Mouse (Mus musculus): ENCODE results near the gene Hist1h4c.
"Not testable (repeated sequence)": the region's sequence is repeated elsewhere in the genome, so short reads cannot be mapped to it uniquely, and the experiment has no call there.

The Hist1h4c gene

DNA sequence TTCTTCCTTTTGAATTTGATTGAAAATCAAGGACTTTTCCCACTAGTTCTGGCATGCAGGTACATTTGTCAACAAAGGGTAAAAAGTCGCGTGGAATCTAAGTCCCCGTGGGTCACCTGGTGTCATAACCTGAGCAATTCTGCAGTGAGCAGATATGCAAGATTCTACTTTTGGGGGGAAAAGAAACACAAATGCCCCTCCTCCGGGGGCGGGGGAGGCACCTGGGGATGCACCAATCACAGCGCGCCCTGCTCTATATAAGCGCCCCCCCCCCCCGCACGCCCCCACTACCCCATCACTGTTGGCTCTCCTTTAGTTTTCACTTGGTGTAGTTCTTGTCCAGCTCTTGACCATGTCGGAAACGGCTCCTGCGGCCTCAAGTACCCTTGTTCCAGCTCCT lies 2.7 kb downstream of the Hist1h4c start, which contains the start of gene Hist1h1t:
TSS of gene Hist1h1t (plus strand) at position 301 of the 400 bp plus-strand sequence.
- DNase-seq (ENCODE audit: low spot score), result no peak

DNA sequence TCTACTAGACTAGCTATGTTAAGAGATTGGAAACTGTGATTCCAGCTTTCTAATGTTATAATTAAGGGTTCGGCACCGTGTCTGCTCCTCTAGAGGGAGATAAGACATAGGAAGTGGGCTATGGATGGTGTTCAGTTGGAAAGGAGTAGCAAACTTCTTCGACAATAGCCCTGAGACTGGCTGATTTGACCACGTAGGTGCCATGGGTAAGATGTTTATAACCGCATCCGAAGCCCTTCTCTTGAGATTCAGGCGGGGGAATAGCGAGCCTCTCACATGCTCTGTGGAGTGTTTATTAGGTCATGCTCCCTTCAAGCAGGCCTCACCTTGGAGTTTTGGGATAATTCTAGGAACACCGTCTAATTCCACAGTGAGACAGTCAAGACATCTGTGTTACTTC lies 3.3 kb downstream of the Hist1h4c start:
- no peak for DNase-seq (ENCODE audit: low spot score)

DNA sequence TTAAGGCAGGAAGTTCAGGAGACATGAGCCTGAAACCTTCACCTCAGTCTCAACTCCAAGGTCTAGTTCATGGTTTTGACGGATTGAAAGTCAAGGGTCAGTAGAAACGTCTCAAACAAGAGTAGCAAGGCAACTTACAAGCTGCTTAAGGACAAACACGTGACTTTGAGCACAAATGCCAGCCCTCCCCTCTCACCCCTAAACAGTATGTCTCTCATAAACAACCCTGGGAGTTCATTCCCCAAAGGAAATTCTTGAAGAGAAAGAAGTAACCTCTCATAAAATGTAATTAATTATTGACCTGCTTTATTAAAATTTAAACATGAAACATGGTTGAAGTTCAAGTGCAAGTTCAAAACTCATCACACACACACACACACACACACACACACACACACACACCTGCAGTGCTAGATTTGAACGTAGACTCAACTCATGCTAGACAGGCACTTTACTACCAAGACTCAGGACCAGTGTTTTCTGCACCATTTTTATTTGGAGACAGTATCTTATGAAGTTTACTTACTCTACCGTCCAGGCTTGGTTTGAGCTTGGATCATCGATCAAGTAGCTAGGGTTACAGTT lies 4.3 kb downstream of the Hist1h4c start:
- no peak for DNase-seq (ENCODE audit: low spot score)

DNA sequence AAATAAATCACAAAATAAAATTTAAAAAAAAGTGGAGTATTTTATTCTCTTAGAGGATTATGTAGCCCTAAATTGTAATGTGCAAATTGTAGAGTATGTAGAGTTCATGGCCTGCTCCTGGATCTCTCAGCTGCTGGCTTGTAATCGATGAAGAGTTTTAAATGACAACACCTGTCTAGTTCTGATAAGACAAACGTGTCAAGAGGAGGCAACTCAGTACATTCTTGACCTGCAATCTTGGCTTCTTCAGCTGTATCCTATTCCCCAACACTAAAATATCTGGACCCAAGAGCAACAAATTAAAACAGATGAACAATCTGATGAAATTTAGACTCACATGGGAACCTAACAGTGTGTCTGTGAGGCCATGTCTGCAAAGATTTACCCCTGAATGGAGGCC lies 8.8 kb downstream of the Hist1h4c start:
- no peak for DNase-seq (ENCODE audit: low spot score)

DNA sequence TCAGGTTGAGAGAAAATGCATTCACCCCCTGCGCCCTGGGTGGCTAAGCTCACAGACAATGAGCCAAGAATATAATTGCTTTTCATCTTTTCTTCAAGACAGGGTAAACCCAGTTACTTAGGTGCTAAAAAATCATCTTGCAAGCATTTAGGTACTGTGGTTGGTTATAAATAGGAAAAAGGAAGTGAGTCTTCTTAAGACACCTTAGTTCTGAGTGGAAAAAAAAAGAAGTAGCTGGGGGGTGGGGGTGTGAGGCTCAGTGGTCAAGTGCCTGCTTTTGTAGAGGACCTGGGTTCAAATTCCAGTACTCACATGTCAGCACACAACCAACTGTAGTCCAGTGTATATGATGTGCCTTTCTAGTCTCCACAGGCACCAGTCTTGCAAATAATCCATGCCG lies 9.3 kb downstream of the Hist1h4c start:
- no peak for DNase-seq (ENCODE audit: low spot score)

DNA sequence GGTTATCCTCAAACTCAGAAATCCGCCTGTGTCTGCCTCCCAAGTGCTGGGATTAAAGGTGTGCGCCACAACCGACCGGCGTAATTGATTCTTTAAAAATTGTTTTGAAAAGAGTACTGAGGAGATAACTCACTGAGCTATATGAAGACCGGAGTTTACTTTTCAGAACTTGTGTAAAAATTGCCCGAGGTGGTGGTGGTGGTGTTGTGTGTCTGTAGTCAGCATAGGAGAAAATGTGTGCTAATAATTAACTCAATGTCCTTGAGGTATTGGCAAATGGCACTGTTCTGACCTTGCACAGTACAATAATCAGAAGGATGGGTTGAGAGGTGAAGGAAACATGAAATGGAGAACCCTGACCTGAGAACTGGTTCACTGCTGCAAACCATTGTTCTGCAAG lies 10.3 kb downstream of the Hist1h4c start:
- DNase-seq (ENCODE audit: low spot score), result no peak

DNA sequence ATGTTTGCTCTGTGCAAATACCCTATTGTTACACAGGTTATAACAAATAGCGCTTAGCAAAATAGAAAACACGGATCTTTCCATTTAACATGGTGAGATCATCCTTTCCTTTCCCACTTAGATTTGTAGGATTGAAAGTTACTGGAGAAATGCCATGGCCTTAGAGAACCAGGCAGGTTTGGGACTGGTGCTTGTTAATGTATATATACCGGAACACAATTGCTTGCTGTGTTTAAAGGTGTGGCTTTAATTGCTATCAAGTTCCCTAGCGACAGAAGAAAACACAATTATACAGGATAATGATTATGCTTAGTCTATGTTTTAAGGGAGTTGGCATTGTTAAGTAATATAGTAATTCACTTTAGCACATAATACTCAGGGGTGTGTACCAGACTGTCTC lies 11.1 kb downstream of the Hist1h4c start:
- DNase-seq (ENCODE audit: low spot score), result no peak

DNA sequence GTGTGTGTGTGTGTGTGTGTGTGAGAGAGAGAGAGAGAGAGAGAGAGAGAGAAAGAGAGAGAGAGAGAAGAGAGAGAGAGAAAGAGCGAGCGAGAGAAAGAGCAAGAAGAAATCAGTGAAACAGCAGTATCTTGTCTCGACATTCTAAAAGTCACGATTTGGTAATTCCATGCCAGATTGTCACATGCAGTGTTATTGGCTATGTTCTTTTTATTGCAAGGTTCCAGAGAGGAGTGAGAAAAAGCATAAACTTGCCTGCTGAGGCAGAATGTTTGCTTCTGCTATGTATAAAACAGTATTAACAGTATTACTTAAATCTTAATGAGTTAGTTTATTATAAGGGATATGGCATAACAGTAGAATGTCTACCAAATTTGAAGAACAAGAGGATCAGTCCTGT lies 12.3 kb downstream of the Hist1h4c start:
- no peak for DNase-seq (ENCODE audit: low spot score)

DNA sequence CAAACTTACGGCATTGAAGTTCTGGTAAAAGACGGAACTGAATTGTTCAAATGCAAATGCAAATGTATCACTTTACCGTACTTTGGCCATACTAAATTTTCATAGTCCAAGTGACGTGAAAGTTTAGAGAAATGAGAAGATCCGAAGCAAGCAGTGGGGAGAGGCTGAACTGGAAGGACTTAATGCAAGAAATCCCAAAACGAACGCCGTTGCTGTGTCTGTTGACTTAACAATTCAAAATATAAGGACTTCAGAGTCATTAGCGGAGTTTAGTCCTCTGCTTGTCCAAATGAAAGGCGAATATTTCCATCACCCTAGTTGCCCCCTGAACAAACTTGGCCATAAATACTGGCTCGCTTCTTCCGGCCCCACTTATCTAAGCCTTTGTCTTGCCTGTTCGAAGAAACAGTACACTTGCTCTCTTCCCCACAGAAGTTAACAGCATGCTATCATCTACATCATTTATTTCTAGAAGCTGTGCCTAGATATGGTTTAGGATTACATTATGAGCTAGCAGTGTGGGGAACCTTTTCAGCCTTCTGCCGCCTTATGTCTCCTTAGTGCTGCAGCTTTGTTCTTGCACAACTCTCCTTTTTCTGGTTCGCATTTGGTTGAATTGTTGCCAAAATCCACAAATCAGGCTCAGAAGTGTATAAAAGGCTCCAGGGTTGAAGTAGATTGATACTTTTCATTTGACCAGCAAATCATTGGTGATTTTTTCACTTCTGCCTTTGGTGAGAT lies 13.0 kb downstream of the Hist1h4c start:
- no peak for DNase-seq (ENCODE audit: low spot score)

DNA sequence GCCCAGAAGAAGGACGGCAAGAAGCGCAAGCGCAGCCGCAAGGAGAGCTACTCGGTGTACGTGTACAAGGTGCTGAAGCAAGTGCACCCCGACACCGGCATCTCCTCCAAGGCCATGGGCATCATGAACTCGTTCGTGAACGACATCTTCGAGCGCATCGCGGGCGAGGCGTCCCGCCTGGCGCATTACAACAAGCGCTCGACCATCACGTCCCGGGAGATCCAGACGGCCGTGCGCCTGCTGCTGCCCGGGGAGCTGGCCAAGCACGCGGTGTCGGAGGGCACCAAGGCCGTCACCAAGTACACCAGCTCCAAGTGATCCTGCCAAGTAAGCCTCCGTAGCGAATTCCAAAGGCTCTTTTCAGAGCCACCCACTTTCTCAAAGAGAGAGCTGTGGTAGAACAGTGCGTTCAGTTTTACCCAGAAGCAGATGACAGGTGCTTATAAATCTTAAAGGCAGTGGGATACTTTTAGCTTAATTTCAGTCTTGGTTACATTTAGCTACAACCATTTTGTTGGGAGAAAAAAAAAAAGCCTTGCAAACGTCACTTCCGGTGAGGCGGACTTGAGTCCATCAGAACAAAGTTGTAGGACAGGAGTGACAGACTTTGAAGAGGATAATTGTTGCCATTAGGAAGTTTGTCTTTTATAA lies 13.8 kb downstream of the Hist1h4c start:
- not testable (repeated sequence) for DNase-seq (ENCODE audit: low spot score)

DNA sequence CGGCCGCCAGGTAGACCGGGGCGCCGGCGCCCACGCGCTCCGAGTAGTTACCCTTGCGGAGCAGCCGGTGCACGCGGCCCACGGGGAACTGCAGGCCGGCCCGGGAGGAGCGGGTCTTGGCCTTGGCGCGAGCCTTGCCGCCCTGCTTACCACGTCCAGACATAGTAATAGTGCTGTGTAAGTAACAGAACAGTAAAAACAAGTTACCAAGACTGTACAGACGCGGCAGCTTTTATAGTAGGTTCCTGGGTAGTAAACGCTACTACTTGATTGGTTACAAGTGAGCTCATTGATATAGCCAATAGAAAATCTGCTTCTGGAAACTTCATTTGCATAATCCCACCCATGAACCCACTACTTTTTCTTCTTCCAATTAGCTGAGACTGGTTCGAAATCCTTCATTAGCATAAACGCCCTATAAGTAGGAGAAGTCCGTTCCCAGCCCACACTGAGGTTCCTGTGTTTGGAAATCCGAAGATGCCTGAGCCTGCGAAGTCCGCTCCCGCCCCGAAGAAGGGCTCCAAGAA lies 14.4 kb downstream of the Hist1h4c start, which contains the start of the genes Hist1h2ac and Hist1h2bc:
TSS of gene Hist1h2ac (minus strand) at position 194 of the 527 bp plus-strand sequence.
TSS of gene Hist1h2bc (plus strand) at position 445 of the 527 bp plus-strand sequence.
- DNase-seq (ENCODE audit: low spot score), result peak; percentile 95

DNA sequence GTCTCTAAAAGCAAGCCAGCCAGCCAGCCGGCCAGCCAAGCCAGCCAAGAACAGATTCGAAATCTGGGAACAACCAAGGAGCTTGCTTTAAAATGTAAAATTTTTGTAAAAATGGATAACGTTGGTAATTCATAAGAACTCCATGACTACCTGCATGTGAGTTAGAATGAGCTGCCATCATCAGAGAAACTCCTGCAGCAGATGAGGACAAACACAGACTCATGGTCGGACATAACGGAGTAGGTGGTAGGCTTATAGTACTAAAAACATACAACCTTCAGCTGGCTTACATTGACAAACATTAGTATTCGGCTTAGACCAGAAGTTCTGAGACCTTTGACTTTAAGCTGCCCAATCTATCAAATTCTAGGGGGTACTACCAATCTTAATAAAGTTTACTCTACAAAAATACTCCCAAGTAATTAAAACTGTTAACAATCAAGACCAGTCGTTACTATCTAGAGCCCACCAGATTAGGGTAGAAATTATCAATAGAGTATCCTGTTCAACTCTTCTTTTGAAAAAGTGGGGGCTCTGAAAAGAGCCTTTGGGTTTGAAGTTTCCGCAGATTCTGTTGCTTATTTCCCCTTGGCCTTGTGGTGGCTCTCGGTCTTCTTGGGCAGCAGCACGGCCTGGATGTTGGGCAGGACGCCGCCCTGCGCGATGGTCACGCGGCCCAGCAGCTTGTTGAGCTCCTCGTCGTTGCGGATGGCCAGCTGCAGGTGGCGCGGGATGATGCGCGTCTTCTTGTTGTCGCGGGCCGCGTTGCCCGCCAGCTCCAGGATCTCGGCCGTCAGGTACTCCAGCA lies 15.1 kb downstream of the Hist1h4c start:
- not testable (repeated sequence) for DNase-seq (ENCODE audit: low spot score)

DNA sequence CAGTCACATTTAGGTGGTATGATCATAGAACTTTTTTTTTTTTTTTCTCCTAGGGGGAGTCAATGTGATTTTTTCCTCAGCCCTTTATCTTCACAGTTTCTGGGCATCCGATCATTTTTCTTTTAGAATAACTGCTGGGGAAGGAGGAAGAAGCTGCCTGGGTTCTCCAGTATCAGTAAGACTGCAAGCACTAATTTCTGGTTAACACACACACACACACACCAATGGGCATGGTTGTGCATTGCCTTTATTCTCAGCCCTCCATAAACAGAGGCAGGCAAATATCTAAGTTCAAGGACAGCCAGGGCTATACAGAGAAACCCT lies 15.7 kb downstream of the Hist1h4c start:
- DNase-seq (ENCODE audit: low spot score), result no peak

DNA sequence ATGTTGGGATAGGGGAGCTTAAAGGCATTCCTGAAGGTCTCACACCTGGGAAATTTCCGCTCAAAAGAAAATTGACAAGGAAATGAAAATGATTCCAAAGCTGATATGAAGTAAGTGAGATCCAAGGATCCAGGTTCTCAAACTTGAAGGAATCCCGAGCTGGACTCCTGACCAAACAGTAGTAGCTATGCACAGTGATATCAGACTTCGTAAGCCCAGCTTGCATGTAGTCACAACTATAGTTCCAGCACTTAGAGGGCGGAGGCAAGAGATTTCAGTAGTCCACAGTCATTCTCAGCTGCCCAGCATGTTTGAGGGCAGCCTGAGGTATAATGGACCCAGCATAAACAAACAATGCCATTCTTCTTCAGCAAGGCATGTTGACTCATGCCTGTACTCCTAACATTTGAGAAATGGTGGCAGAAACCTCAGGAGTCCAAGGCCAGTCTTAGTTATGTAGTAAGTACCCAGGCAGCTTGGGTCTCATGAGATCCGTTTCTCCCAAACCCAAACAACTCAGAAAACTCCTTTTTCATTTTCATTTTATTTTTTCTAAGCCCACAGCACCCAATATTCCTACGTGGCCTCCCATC lies 16.2 kb downstream of the Hist1h4c start:
- no peak for DNase-seq (ENCODE audit: low spot score)

DNA sequence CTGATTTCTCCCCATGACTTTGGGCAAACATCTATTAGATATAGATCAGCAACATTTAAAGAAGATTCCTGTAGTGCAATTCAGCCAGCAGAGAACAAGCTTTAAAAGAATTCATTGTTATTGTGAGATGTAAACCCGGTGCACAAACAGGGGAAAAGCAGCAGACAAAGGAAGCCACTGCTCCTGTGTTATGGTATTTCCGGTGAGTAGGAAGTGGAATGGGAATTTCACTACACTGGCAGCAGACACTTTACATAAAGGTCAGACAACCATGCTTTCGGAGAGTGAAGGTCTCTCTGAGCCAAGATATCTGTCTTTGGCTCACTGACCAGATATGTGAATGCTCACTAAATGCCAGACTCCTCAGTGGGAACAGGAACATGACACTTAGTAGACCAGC lies 35.7 kb downstream of the Hist1h4c start:
- DNase-seq (ENCODE audit: low spot score), result no peak

DNA sequence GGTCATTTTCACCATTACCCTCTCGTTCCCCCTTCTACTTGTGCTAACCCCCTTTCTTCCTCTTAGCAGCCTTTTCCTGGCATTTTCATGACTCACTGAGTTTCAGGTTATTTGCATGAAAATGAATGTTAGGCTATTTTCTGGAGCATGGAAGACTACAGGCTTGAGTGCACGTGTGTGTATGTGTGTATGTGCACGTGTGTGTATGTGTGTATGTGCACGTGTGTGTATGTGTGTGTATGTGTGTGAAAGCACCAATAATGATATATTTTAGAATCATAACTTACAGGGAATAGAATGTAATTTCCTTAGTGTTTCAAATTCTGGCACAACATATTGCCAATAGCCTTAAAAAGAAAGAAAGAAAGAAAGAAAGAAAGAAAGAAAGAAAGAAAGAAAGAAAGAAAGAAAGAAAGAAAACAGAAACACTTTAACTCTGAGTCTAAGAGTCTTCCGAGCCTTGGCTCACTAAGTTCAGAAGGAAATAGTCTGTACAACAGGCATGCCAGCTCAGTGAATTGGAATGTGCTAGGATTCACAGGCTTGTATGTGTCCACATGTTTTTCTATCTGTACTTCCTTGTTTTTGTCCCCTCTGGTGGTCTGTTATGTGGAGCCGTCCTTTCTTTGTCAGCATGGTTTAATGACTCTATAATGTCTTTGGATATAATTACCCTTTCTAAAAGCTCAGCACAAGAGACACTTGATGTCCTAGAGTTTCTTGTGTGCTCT lies 38.5 kb downstream of the Hist1h4c start:
- DNase-seq (ENCODE audit: low spot score), result no peak
